Mouse (Mus musculus) cerebellum, adult 2 months (tissue): Measurements from ENCODE around the gene Fgfr3. TPM values are rescaled to one million over a fixed set of nuclear protein-coding genes. Genes with fewer than 3 reads are reported as not detected.
A peak's percentile ranks its signal among the peaks of the same experiment; 100 is the strongest.

Source experiments
- DNase-seq, 2 experiments: peaks; one replicate each; pipeline ENCODE4 v3.0.0; 2021
- H3K27ac ChIP-seq: fragments of 200-500 bp; 2 replicates; pipeline ENCODE4 v1.5.1; 2012; ENCODE audit warnings: low read length, control low read depth, inconsistent platforms; ENCODE audit not compliant: insufficient read depth
- H3K27me3 ChIP-seq: fragments of 200-500 bp; 2 replicates; pipeline ENCODE4 v1.6.1; 2012; ENCODE audit warnings: inconsistent platforms, mild to moderate bottlenecking, low read length, moderate library complexity; ENCODE audit not compliant: control insufficient read depth, insufficient read depth
- H3K4me1 ChIP-seq: fragments of 200-500 bp; 2 replicates; pipeline ENCODE4 v1.6.1; 2011; ENCODE audit warnings: low read length; ENCODE audit not compliant: control insufficient read depth, insufficient read depth
- H3K4me3 ChIP-seq: fragments of 200-500 bp; replicated peaks from 2 replicates; pipeline ENCODE3; 2011; ENCODE audit warnings: mild to moderate bottlenecking, low read depth, low read length, control low read depth; ENCODE audit not compliant: insufficient read depth
- CTCF ChIP-seq: fragments of 200-500 bp; IDR thresholded peaks from 2 replicates; pipeline ENCODE4 v1.5.1; 2011; ENCODE audit warnings: low read depth, mild to moderate bottlenecking, control low read depth, low read length, moderate library complexity, borderline replicate concordance; ENCODE audit not compliant: insufficient read depth
- POLR2A ChIP-seq: fragments of 200-500 bp; IDR thresholded peaks from 2 replicates; pipeline ENCODE4 v1.6.1; 2011; ENCODE audit warnings: low read length, control low read depth, borderline replicate concordance; ENCODE audit not compliant: insufficient read depth
- WGBS: fragments of 180-500 bp; shearing (Covaris S2); methylation state at CpG from one replicate; pipeline ENCODE4 v1.1.7; 2018; 5-methylcytosine and 5-hydroxymethylcytosine counted together
- polyA plus RNA-seq: library from polyadenylated mRNA; depleted of rRNA; stranded (reverse); fragments of >200 nt; gene quantifications from 2 replicates; pipeline ENCODE4 v1.2.3, GENCODE M21; 2012

Fgfr3 gene
- polyA plus RNA-seq, 1 experiment, result 147 TPM

DNA sequence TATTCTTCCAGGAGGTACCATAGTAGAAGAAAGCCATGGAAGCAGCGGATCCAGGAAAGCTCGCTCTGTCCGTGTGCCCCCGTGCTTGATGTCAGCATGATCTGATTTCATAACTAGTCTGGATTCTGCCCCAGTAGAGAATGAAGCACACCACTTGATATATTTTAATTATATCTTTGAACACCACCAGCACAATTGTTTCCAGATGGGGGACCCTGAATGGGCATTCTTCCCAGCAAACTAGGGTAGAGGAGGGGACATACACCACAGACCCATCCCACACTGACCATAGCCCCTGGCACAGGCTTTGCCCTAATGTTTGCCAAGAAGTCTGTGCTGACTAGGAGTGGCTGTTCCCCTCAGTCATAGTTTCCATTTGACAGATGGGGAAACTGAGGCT is 36.5 kb upstream of the Fgfr3 start:
- Histone ChIP-seq H3K4me1 (no peaks in the 10 kb centered on the region), H3K27me3 (no peaks in the 10 kb centered on the region), H3K4me3 (no peak overlapping the region), H3K27ac (no peak overlapping the region)
- 49% methylated on average over 4 of the region's 4 CpGs for WGBS
- DNase-seq, result no peak
- TF ChIP-seq CTCF, result no peak
- no peak for TF ChIP-seq POLR2A

GRCm38 (mm10) chr5:33687142-33687541 is 34.3 kb upstream of the Fgfr3 start:
- WGBS, result 29% methylated on average over 4 of the region's 4 CpGs
- no peak overlapping the region for H3K4me3 ChIP-seq
- TF ChIP-seq POLR2A (no peak), CTCF (no peak)
- H3K27me3 ChIP-seq, result no peaks in the 10 kb centered on the region
- no peak for DNase-seq
- no peaks in the 10 kb centered on the region for H3K4me1 ChIP-seq
- no peak overlapping the region for H3K27ac ChIP-seq

- TF ChIP-seq POLR2A, result no peak
- DNase-seq, result no peak
- 50% methylated on average over 14 of the region's 14 CpGs for WGBS
Observed at GRCm38 (mm10) chr5:33688278-33689220, 32.9 kb upstream of the Fgfr3 start.

DNA sequence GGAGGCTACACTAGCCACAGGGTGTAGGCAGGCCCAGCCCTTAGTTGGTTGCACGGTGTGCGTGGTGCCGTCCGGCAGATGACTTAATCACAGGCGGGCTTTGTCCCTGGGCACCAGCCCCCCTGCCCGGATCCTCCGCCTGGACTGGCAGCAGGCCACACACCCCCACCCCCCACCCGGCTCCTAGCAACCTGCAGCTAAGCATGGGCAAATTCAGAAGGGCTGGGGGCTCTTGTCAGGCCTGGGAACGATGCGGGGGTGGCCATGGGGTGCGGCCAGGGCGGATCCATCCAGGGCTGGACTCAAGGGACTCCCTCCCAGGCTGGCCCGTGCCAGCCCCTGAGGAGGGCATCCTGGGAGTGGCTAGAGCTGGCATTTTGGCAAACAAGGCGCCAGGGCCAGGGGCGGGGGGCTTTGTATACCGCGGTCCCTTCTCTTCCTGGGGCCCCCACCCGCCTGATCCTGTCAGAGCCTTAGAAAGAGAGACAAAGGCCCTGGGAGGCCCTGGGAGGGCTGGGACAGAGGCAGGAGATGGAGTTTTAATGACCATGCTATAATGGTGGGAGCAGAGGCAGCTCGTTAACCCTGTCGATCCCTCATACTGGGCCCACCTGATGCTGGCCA is 32.1 kb upstream of the Fgfr3 start:
- Histone ChIP-seq H3K4me1 (no peaks in the 10 kb centered on the region), H3K27ac (no peak overlapping the region), H3K4me3 (no peak overlapping the region), H3K27me3 (no peaks in the 10 kb centered on the region)
- DNase-seq, result peak in 1 of 2 experiments; percentile 18
- TF ChIP-seq POLR2A (no peak), CTCF (no peak)
- WGBS, result 15% methylated on average over 20 of the region's 20 CpGs

More at GRCm38 (mm10) chr5:33688278-33689220, 32.9 kb upstream of the Fgfr3 start:
- Histone ChIP-seq H3K27me3 (no peaks in the 10 kb centered on the region), H3K27ac (no peak overlapping the region), H3K4me1 (no peaks in the 10 kb centered on the region), H3K4me3 (no peak overlapping the region)

DNA sequence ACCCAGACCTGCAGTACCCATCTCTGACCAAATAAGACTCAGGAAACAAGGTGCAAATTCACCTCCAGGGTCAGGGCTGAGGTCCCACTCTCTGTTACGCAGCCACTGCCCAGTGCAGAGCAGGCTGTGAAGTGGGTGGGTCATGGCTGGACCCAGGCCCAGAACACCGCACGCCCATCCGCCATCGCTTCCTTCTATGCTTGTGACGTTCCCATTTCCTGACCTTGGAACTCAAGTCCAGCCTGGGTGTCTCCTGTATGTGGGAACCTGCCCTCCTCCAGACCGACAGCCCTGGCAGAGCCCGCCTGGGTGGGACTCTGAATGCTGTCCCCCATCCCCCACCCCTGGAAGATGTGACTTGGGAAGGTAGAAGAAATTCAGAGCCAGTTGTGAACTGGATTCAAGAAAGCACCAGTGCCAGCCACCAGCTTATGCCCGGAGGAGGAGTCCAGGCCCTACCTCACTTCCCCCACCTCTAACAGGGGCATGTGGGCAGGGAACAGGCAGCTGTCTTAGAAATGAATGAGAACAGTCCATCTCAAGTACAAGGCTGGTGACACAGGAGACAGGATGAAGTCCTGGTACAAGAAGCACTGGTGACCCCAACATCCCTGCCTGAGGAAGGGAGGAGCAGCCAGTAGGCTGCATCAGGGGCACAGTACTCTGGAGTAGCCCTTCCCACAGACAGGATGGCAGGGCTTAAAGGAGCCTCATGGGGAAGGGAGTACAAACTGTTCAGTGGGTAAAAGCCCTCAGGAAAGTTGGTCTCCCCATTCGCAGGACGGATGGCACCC is 31.4 kb upstream of the Fgfr3 start:
- Histone ChIP-seq H3K27ac (no peak overlapping the region), H3K27me3 (no peaks in the 10 kb centered on the region), H3K4me1 (no peaks in the 10 kb centered on the region), H3K4me3 (no peak overlapping the region)
- no peak for TF ChIP-seq POLR2A
- no peak for TF ChIP-seq CTCF
- no peak for DNase-seq
- WGBS, result 43% methylated on average over 11 of the region's 11 CpGs

- WGBS, result 25% methylated on average over 24 of the region's 24 CpGs
- no peak overlapping the region for H3K4me3 ChIP-seq
- H3K27me3 ChIP-seq, result peaks cover 1% of the 10 kb centered on the region; the same call in 1 of the 2 replicates
- no peaks in the 10 kb centered on the region; the same call in 1 of the 2 replicates for H3K4me1 ChIP-seq
- no peak for TF ChIP-seq POLR2A
- TF ChIP-seq CTCF, result no peak
- DNase-seq, result no peak
- H3K27ac ChIP-seq, result no peak overlapping the region
Observed at GRCm38 (mm10) chr5:33692393-33692792, 29.1 kb upstream of the Fgfr3 start.

DNA sequence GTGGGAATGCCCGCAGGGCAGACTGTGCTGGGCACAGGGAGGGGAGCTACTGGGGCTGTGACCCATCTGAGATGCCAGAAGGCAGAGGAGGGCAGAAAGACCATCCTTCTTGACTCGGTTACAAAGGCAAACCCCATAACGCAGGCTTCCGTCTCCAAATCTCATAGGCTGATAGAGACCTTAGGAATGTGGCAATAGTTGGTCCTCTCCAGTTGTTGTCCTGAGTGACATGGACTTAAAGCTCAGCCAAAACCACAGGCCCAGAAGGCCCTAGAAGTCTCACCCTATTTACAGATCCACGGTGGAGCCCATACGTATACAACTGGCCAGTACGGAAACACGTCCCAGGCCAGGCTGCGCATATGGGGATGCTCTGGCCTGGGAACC is 27.0 kb upstream of the Fgfr3 start:
- 68% methylated on average over 9 of the region's 9 CpGs for WGBS
- no peak for TF ChIP-seq POLR2A
- no peak for TF ChIP-seq CTCF
- no peaks in the 10 kb centered on the region; the same call in 1 of the 2 replicates for H3K4me1 ChIP-seq
- H3K4me3 ChIP-seq, result no peak overlapping the region
- peaks cover 1% of the 10 kb centered on the region; the same call in 1 of the 2 replicates for H3K27me3 ChIP-seq
- no peak overlapping the region for H3K27ac ChIP-seq
- DNase-seq, result no peak
